Mouse (Mus musculus) kidney, adult 18-20 months (tissue): Measurements from ENCODE around the gene Car3.

ENCODE experiments used
- DNase-seq: peaks from one replicate; pipeline ENCODE4 v3.0.0; 2021

Car3 gene

DNA sequence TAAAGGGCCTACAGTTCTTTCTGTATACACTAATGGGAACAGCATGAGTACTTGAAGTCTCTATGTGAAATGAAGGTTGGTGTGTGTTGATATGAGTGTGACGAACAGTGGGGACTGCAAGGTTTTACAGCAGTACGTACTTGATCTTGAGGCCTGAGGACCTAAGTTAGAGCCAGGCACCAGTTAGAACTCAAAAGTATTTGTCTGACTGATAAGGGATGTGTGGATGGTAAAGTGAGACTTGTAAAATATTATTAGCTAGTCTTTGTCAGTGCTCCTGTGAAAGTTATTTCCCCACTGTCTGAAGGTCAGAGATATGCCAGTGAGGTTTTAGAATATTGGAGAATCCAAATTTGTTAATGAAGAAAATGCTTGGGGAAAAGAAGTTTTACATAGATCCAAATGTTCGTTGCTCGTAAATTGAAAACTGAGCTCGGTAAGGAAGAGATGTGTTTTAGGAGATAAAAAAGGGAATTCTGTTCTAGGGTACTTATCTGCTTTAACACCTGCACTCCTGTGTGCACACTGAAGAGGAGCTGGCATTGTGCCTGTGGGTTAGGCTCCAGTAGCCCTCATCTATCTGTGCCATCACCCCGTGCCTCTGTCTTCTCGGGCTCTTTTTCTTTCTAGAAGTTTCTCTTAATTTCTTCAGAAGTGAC lies 14.1 kb downstream of the Car3 start:
- DNase-seq = no peak

DNA sequence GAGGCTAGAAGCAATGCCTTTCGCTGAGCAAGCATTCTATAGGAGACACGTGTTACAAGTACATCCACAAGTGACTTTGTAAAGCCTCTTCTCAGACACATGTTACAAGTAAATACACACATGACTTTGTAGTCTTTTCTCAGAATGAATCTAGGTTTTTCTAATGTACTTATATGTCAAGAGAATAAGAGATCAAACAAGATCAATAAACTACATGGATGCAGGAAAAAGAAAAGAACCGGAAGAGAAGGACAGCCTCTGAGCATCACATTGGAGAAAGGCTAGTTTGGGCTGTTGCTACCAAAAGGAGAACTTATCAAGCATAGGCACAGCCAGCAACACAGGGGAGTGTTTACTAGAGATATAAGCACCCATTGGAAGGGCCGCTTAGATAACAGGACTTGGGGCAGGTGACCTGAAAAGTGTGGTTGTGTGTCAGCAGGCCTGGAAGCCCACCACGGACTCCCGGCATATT lies 15.5 kb downstream of the Car3 start:
- no peak for DNase-seq

DNA sequence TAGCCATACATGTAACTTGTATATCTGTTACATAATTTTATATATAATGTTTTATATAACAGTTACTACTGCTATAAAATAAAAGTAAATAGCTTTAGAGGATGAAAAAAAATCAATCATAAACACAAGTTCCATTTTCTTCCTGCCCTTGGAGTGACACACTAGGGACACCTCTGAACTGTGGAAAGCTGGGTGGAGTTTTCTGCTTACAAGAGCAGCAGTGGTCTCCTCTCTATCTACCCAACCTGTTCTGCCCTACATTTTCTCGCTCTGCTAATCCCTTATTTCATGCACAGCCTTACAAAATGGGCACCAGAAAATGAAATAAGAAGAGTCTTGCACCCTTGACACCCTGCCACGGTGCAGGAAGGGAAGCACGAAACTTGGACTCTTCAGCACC lies 16.0 kb downstream of the Car3 start:
- no peak for DNase-seq

DNA sequence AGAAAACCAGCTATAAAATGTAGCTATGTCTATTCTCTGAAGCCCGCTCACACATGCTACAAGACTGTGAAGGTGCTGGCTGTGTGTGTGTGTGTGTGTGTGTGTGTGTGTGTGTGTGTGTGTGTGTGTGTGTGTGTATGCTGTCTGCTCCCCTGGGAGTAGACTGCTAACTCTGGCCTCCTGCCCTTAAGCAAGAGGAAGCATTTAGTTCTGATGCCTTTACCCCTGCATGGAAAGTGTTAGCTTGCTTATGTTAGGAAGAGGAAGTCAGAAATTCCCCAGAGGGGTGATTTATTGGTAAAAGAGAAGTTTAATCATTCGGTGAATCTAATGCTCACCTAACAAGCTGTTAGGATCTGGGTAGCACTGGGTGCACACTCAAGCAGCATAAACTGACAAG lies 17.0 kb downstream of the Car3 start:
- no peak for DNase-seq

DNA sequence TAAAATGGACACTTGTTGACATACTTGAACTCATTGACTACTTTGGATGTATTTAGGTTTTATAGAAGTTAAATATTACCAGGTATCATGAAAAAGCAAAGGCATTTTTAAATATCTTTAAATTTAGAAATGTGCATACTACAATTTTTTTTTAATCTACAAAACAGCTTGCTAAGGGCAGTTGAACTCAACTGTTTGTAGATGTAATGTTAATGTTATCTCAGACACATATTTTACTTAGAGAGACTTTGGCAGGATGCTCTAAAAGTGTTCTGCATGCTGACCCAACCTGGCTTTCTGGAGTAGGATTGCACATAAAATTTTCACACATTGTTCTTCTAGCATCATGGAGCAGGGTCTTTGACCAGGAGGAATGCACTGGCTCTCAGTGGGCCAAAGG lies 18.7 kb downstream of the Car3 start:
- DNase-seq = no peak

DNA sequence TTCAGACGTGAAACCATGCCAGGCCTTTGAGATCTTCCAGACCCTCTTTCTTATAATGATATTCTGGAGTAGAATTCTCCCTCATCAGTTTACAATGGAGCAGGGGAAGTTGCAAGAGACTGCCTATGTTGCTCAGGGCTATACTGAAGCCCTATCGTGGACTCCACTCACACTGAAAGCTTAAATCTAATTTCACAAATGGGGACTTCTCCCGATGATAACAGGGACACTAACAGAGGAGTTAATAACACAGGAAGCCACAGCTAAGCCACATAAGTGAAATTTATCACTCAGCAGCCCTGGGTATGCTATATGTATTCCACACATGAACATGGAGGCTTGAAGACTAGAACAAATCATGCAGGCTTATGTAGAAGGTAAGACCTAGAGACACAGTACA lies 19.4 kb downstream of the Car3 start:
- no peak for DNase-seq

DNA sequence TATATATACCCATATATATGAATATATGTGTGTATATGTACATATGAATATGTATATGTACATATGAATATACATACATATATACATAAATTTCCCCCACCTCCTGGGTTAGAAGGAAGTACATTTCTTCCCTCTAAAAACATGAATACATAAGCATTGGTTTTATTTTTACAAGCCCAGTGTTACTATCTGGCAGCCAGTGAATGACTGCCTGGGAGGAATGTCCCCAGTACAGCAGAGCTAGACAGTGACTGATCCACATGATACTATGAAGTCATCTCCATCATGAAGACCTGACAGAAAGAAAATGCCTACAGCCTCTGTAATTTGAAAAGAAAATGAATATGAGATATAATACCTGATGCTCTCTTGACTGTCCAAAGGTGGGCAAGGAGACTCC lies 21.5 kb downstream of the Car3 start:
- DNase-seq = no peak

DNA sequence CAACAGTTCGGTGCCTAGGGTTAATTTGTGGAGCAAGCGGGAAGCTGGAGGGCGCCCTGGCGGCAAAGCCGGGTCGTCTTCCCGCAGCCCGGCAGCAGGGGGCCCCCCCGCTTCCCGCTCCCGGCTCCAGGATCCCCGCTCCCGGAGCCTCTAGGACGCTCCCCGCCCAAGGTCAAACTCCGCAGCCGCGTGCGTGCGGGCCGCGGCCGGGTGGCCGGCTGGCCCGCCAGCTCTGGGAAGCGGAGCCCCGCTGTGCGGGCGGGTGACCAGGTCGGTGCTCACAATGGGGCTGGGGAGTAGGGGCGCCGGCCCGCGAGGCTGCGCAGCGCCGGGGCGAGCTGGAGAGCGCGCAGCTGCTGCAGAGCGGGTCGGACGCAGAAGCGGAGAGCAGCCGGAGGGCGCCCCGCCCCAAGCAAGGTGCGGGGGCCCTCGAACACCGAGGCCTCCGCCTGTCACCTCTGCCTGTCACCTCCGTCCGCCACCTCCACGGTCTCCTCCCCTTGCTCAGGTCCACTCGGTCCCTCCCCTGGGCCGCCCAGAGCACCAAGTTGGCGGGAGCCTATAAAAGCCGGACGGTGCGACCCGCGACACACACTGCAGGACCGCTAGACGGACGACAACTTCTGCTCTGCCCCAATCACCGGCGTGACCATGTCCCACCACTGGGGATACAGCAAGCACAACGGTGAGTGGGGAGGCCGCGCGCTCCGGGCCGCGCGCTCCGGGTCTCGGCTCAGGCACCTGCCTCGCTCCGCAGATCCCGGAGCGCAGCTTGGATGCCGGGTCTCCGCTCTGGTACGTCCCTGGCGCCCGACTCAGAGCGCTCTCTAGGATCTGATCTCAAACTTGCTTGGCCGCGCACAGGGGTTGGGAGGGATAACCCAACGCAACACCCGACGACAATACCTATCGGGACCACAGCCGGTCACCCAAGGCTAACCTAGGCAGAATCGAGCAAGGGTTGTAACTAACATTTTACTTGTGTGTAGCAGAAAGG lies 23.1 kb downstream of the Car3 start, which contains the start of gene Car2:
Gene Car2 (plus strand): TSS at position 172 of the 997 bp plus-strand sequence.
- peak; percentile 84 for DNase-seq

DNA sequence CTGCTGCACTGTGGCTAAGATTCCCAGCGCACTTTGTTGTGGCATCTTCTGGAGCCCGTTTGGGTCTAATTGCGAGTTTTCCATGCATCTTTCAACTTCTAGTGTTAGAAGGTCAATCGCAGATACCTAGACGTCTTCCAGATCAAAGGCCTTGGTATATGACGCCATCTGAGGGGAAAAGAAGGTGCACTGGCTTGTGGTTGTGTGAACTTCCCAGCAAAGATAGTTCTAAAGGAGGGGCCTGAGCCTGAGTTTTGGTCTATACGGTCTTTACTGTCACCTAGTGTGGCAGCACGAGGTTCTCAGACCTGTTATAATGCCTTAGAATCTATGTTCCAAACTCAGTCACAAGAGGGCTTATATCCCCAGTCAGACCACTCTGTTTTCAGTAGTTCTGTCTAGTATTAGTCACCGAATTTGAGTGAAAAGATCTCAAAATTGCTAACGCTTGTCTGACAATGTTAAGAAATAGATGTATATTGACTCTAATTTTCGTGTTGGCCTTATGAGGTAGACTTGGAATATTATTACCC lies 23.9 kb downstream of the Car3 start:
- DNase-seq = no peak

DNA sequence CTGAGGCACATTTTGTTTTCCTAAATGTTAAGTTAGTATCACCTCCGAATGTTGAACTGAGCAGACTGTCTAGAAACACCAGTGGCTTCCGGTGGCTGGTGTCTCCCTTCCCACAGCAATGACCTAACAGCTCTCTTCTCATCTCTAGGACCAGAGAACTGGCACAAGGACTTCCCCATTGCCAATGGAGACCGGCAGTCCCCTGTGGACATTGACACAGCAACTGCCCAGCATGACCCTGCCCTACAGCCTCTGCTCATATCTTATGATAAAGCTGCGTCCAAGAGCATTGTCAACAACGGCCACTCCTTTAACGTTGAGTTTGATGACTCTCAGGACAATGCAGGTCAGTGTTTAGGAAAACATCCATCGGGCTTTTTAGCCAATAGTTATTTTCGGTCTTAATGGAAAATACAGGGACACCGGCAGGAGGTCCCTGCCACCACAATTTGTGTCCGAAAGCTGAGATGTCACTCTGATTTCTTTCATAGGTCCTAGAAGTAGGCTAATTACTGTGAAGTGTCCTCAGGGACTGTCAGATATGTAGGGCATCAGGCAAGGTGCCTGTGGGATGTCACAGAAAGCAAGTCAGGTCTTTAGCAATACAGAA lies 24.5 kb downstream of the Car3 start:
- DNase-seq = peak; percentile 28

DNA sequence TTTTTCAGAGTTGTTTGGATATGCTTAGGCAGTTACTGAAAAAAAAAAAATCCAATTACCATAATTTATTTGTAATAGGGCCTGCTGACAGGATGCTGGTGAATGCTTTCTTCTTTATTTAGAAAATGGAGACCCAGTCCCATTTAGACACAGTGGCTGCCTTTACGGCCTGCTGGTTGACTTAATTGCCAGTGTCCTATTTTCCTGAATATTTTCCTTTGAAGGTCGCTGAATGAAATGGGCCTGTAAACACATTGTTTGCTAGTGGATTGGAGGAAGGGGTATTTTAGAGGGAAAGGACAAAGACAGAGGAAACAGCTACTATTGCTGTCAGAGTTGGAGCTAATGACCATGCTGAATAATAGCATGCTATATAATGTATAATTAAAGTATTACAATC lies 25.2 kb downstream of the Car3 start:
- no peak for DNase-seq

DNA sequence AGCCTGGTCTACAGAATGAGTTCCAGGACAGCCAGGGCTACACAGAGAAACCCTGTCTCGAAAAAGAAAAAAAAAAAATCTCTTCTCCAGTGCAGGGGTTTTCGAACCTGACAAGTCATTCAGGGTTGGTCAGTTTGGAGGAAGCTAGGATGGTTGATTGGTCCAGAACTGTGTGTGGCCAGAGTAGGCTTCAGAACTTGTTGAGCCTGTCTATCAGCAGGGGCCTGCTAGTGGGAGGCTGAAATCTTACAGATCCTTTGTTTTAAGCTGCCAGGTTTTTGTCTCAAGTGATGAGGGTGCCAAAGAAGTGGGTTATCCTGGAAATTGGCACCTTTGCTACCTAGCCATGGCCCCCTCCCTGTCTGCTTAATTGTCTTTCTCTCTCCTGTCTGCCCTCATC lies 25.8 kb downstream of the Car3 start:
- peak; percentile 16 for DNase-seq

DNA sequence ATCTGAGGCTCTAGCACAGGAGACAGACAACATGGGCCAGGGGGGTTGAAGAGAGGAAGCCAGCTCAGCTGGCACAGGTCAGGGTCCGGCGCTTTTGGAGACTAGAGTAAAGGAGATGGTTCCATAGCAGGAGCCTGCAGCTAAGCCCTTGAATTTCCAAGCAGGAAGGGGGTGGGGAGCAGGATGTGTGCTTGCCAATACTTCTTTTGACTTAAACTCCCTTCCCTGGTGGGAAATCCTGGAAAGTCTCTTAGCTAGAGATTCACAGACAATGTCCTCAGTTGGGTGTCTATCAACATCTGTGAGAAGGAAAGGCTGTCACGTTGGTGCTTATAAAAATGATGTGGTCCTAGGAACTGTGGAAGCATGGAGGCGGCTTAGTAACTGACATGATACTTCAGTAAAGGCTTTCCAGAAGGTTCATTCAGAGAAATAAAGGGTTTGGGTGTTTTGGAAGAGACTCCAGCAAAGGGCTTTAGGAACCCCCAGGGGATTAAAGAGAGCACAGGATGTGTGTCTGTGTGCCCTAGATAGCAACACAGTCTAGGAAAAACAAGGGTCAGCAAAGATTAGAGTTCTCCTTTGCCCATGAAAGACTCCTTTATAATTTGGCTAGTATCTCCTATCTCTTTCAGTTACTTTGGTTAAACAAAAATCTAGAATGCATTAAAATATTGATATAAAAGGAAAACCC lies 26.6 kb downstream of the Car3 start:
- DNase-seq = peak; percentile 31

DNA sequence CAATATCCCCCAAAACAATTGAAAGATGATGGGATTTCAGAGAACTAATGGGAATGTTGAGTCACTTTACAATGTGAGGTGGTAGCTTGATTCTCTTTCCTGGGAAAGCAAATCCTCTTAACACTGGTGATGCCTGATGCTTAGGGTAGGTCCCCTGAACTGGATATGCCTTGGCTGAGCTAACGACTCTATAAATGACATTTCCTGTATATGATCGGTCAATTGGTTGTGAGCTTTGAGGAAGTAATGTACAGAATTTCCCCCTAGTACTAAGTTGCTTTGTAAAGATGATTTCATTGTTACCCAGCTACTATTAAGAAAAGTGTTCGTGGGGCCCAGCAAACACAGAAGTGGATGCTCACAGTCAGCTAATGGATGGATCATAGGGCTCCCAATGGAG lies 29.7 kb downstream of the Car3 start:
- no peak for DNase-seq

DNA sequence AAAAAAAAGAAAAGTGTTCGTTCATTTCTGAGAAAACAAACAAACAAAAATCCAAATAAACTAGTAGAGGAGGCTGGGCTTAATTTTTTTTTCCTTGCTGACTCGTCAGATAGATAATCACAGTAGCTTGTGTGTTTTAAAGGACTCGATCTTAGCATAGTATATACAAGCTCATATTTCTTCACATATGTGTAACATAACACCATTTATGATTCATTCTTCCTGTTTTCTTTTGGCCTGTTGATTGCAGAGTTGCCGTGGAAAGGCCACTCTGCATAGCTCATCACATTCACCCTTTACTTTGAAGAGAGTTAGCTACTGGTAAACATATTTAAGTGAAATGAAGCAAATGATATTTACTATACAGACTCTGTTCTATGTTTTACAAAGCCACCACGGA lies 30.4 kb downstream of the Car3 start:
- no peak for DNase-seq

DNA sequence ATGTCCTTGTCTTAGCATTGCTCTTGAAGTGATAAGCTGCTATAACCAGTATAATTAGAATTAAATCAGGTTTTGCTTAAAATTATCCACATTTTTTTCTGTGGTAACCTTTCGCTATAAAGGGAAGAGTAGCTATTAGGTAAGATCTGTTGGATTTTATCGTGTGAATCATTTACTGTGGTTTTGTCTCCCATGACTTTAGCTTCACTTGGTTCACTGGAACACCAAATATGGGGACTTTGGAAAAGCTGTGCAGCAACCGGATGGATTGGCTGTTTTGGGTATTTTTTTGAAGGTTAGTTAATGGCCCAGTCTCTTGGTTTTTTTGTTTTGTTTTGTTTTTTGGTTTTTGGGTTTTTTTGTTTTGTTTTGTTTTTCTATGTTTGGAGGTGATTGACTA lies 32.0 kb downstream of the Car3 start:
- no peak for DNase-seq

DNA sequence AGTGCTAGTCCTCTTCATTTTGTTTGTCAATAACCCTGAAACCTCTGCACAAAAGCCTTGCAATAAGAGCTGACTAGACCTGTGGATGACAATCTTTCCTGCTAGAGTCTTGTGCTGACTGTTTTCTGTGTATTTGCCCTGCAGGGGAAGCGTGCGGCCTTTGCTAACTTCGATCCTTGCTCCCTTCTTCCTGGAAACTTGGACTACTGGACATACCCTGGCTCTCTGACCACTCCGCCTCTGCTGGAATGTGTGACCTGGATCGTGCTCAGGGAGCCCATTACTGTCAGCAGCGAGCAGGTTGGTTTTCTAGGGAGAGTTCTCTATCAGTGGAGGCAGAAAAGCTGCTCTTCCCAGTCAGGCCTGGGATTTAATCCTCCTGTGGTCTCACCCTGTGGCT lies 34.5 kb downstream of the Car3 start:
- DNase-seq = peak; percentile 66

DNA sequence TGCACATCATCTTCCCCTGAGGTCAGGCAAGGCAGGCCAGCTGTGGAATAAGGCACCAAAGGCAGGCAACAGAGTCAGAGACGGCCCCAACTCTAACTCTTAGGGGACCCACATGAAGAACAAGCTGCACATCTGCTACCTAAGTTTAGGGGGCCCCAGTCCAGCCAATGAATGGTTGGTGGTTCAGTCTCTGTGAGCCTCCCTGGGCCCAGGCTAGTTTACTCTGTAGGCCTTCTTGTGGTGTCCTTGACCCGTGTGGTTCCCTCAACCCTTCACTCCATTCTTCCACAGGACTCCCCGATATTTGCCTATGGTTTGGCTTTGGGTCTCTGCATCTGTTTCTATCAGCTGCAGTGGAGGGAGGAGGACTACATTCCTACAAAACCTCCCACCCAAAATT lies 40.1 kb downstream of the Car3 start:
- no peak for DNase-seq

DNA sequence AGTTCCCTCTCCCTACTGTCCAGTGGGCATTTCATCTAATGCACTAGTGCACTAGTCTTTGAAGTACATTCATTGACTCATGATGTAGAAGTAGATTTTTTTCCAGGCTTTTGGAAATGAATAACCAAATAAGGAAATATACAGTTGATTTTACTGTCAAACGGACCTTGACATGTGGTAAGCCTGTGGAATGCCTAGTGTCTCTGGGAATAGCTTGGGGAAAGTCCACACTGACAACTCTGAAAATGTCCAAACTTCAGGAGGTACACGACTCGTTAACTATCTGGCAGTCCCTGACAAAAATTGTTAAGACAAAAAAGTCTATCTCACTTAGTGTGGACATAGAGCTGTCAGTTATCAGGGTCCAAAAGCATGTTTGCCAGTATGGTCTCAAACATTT lies 40.9 kb downstream of the Car3 start:
- no peak for DNase-seq

DNA sequence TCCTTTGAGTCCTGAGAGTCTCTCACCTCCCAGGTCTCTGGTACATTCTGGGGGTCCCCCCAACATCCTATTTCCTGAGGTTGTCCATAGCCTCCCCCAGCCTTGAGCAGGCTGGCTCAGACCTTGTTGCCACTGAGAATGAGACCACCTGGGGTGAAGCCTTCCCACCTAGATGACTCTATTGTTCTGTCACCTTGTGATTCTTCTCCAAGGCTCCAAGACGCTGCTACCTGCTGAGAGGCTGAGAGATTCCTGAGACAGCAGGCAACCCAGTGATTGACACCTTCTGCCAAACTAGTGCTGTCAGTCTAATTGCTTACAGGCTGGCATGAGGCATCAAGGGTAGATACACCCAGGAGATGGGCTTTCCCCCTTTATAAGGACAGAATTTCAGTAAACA lies 44.0 kb downstream of the Car3 start:
- DNase-seq = no peak

DNA sequence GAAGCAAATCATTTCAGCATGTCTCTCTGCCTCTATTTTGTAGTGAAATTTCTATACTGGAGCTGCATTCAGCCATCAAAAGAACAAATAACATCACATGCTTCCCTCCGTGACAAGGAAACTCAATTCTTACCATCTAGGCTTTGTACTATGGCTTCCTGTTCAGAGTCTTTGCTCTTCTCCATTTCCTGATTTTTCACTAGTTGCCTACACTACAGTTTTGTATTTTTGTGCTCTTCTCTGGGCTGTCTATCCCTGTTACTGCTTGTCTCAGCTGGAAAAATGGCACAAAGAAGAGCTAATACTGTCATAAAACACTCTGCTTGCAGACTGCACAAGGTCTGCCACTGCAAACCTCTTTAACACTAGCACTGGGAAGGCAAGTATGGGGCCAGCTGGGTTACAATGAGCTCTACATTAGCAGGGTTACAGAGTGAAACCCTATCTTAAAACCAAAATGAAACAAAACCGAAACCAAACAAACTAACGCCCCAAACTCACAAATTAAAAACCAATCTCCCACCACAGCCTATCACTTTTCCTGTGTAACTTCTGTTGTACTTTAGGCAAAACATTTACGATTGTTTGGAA lies 48.8 kb downstream of the Car3 start:
- DNase-seq = no peak

DNA sequence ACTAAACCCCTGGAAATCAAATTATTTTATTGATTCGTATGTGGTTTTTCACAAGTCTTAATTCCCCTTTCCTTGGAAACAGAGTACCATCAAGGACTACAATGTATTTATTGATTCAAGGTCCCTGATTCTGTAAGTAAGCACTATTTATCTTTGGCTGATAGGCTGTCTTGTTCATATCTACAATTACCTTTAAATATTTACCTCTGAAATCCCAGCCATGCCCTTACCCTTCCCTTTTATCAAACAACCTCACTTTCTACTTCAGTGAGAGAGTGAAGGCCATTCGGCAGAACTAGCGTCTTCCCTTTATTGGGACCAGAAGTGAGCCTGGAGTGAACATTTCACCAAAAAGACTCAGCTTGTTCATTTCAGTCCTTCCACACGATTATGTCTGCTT lies 50.5 kb downstream of the Car3 start:
- DNase-seq = no peak
